Mouse (Mus musculus) large intestine, adult 2 months (tissue): Measurements from ENCODE around the gene Ccnf. TPM values are rescaled to one million over a fixed set of nuclear protein-coding genes. Genes with fewer than 3 reads are reported as not detected.

Source experiments
- polyA plus RNA-seq: library from polyadenylated mRNA; depleted of rRNA; stranded (reverse); fragments of >200 nt; gene quantifications from 2 replicates; pipeline ENCODE4 v1.2.3, GENCODE M21; 2012; rRNA removed

The Ccnf gene
- polyA plus RNA-seq, 1 experiment = 15.6 TPM

Other genes starting within 250 kb of the Ccnf start
- gene Prss27, start 213.3 kb downstream of the Ccnf start, polyA plus RNA-seq = 11.1 and 22.9 TPM in 2 replicates
- gene Kctd5, start 178.0 kb downstream of the Ccnf start, polyA plus RNA-seq = 83.5 and 85.7 TPM in 2 replicates
- gene Pdpk1, start 100.6 kb downstream of the Ccnf start, polyA plus RNA-seq = 9.4 and 18.6 TPM in 2 replicates
- gene Amdhd2, start 87.7 kb downstream of the Ccnf start, polyA plus RNA-seq = 87.2 and 105 TPM in 2 replicates
- 799 and 841 TPM in 2 replicates for gene Atp6v0c, start 81.8 kb downstream of the Ccnf start, polyA plus RNA-seq
- 9.2 and 35.2 TPM in 2 replicates for gene Tbc1d24, start 45.9 kb downstream of the Ccnf start, polyA plus RNA-seq
- gene Ntn3, start 42.0 kb downstream of the Ccnf start, polyA plus RNA-seq = 0.78 and 1.1 TPM in 2 replicates
- gene Tedc2, start 30.6 kb downstream of the Ccnf start, polyA plus RNA-seq = 8.4 and 9.7 TPM in 2 replicates
- 0.01 TPM in 1 of 2 replicates, not detected in the other for gene Abca17, start 99.6 kb upstream of the Ccnf start, polyA plus RNA-seq
- 23.2 and 29.1 TPM in 2 replicates for gene Abca3, start 100.5 kb upstream of the Ccnf start, polyA plus RNA-seq
- 139 and 141 TPM in 2 replicates for gene Rnps1, start 163.1 kb upstream of the Ccnf start, polyA plus RNA-seq
- gene Eci1, start 175.2 kb upstream of the Ccnf start, polyA plus RNA-seq = 87.3 and 119 TPM in 2 replicates
- 5.2 and 6.6 TPM in 2 replicates for gene Dnase1l2, start 191.6 kb upstream of the Ccnf start, polyA plus RNA-seq
- 50.4 and 59.4 TPM in 2 replicates for gene E4f1, start 218.8 kb upstream of the Ccnf start, polyA plus RNA-seq
- 82.9 and 90.7 TPM in 2 replicates for gene Pgp, start 218.9 kb upstream of the Ccnf start, polyA plus RNA-seq
- gene Bricd5, start 222.4 kb upstream of the Ccnf start, polyA plus RNA-seq = 2.6 and 2.8 TPM in 2 replicates
- 43.0 and 54.9 TPM in 2 replicates for gene Mlst8, start 227.6 kb upstream of the Ccnf start, polyA plus RNA-seq
- 0.26 and 0.59 TPM in 2 replicates for gene Caskin1, start 237.1 kb upstream of the Ccnf start, polyA plus RNA-seq